Comparison of ENCODE assay signal across 16 mouse cellular contexts in genomic region chr3:157031513-157032142, GRCm38 (mm10).
"Had no signal": no experiment of that assay in that cellular context is flagged by ENCODE, and none has a peak within 500 bp of the region (broad histone marks: within the 10 kb centered on the region; RNA-seq: fewer than 3 reads in every experiment).

No protein-coding gene starts in this region.

- H3K27ac ChIP-seq: kidney, postnatal 0 days; limb, embryonic 12.5 days; liver, embryonic 13.5 days; lung, embryonic 15.5 days; macrophage; neural tube, embryonic 12.5 days; stomach, embryonic 15.5 days had no signal

- H3K4me3 ChIP-seq: limb, embryonic 12.5 days; liver, embryonic 13.5 days; lung, embryonic 15.5 days; megakaryocyte, embryonic 14.5 days; neural tube, embryonic 12.5 days; stomach, embryonic 15.5 days had no signal

- H3K36me3 ChIP-seq: limb, embryonic 12.5 days; liver, embryonic 13.5 days; lung, embryonic 15.5 days; neural tube, embryonic 12.5 days; stomach, embryonic 15.5 days had no signal

- H3K9ac ChIP-seq: limb, embryonic 12.5 days; liver, embryonic 13.5 days; liver, postnatal 0 days; lung, embryonic 15.5 days; neural tube, embryonic 12.5 days; stomach, embryonic 15.5 days had no signal

- H3K27me3 ChIP-seq: limb, embryonic 12.5 days; liver, embryonic 13.5 days; lung, embryonic 15.5 days; megakaryocyte, embryonic 14.5 days; neural tube, embryonic 12.5 days; stomach, embryonic 15.5 days had no signal

- H3K4me2 ChIP-seq: limb, embryonic 12.5 days; liver, embryonic 13.5 days; lung, embryonic 15.5 days; neural tube, embryonic 12.5 days; stomach, embryonic 15.5 days had no signal

- H3K9me3 ChIP-seq: limb, embryonic 12.5 days; liver, embryonic 13.5 days; lung, embryonic 15.5 days; megakaryocyte, embryonic 14.5 days; neural tube, embryonic 12.5 days; stomach, embryonic 15.5 days had no signal

- DNase-seq: kidney, adult 8-10 months; kidney, postnatal 36 days; layer of hippocampus, adult 9-11 months; liver; liver, embryonic 13.5 days; liver, postnatal 0 days; lung, postnatal 14 days; thymus, adult 2 months; thymus, postnatal 25 days had no signal

- H3K4me1 ChIP-seq: limb, embryonic 12.5 days; liver, embryonic 13.5 days; lung, embryonic 15.5 days; megakaryocyte, embryonic 14.5 days; neural tube, embryonic 12.5 days; stomach, embryonic 15.5 days had no signal

- ATAC-seq: liver, postnatal 0 days had no signal
